Mouse (Mus musculus): ENCODE results near the gene Tas2r118. TPM values are rescaled to one million over a fixed set of nuclear protein-coding genes. Genes with fewer than 3 reads are reported as not detected.

Tas2r118 gene
- polyA plus RNA-seq (2017; shearing (Covaris generic)) = not detected

GRCm38 (mm10) chr6:23969960-23970359, at the start of gene Tas2r118:
Tas2r118 (minus strand) TSS chr6:23970060.

Other genes starting within 250 kb of the Tas2r118 start
- not detected for gene Cadps2, start 130.6 kb downstream of the Tas2r118 start, polyA plus RNA-seq (2017; shearing (Covaris generic))
- gene Slc13a1, start 198.0 kb upstream of the Tas2r118 start, polyA plus RNA-seq (2017; shearing (Covaris generic)) = 0.14 TPM

All from effector memory CD4-positive, alpha-beta T cell, adult 5 months (primary cell).